Mouse (Mus musculus): ENCODE measurements at regions not wholly inside any gene's neighbourhood (a gene's known extent, or its start where the extent isn't known, plus 50 kb on each side); places are given as distances from the start of the nearest gene placed in this dataset.

- Histone ChIP-seq H3K36me3 (replicated peaks; ENCODE audit: control insufficient read depth, insufficient read depth, low read depth, low read length) (no peaks in the 10 kb centered on the region), H3K4me1 (ENCODE audit: control insufficient read depth, insufficient read depth, low read length) (no peaks in the 10 kb centered on the region), H3K9me3 (replicated peaks; ENCODE audit: control insufficient read depth, low read length) (no peaks in the 10 kb centered on the region), H3K4me3 (ENCODE audit: low read depth, low read length) (no peak overlapping the region), H3K9ac (replicated peaks; ENCODE audit: low read length) (no peak overlapping the region), H3K27ac (replicated peaks; ENCODE audit: low read depth, low read length) (no peak overlapping the region), H3K27me3 (ENCODE audit: control insufficient read depth, insufficient read depth, low read length) (no peaks in the 10 kb centered on the region), H3K4me2 (ENCODE audit: low read depth, low read length) (no peak overlapping the region)
- ATAC-seq (replicated peaks; ENCODE audit: insufficient number of reproducible peaks, low FRiP score, low TSS enrichment, low read depth): no peak
- 76% methylated on average over 1 of the region's 1 CpGs for WGBS
- DNase-seq (ENCODE audit: low spot score): no peak
Measured at GRCm38 (mm10) chr3:125155319-125155718, 248.6 kb upstream of the Ndst4 start.

DNA sequence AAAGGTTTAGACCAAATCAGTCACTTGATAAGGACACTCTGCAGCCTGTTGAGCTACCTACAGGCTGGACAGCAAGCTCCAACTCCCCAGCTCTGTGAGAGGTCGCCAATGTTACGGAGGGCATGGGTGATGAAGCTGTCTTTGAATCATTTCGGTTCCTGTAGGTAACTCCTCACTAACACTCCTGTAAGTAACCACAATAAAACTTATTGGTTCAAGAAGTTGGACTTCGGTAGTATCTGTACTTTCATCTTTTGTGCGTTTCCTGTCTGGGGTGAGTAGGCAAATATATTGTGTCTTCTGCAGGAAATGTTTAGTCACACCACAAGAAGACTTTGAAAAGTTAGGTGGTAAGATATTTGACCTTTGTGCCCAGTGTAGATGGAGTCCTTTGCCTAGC is 244.1 kb upstream of the Ndst4 start:
- Histone ChIP-seq H3K36me3 (replicated peaks; ENCODE audit: control insufficient read depth, insufficient read depth, low read depth, low read length) (no peaks in the 10 kb centered on the region), H3K27ac (replicated peaks; ENCODE audit: low read depth, low read length) (no peak overlapping the region), H3K4me2 (ENCODE audit: low read depth, low read length) (no peak overlapping the region), H3K9me3 (replicated peaks; ENCODE audit: control insufficient read depth, low read length) (no peaks in the 10 kb centered on the region), H3K4me1 (ENCODE audit: control insufficient read depth, insufficient read depth, low read length) (no peaks in the 10 kb centered on the region), H3K27me3 (ENCODE audit: control insufficient read depth, insufficient read depth, low read length) (no peaks in the 10 kb centered on the region), H3K9ac (replicated peaks; ENCODE audit: low read length) (no peak overlapping the region), H3K4me3 (ENCODE audit: low read depth, low read length) (no peak overlapping the region)
- ATAC-seq (replicated peaks; ENCODE audit: insufficient number of reproducible peaks, low FRiP score, low TSS enrichment, low read depth) (no peak), DNase-seq (ENCODE audit: low spot score) (no peak)
- WGBS: 83% methylated on average over 5 of the region's 5 CpGs

DNA sequence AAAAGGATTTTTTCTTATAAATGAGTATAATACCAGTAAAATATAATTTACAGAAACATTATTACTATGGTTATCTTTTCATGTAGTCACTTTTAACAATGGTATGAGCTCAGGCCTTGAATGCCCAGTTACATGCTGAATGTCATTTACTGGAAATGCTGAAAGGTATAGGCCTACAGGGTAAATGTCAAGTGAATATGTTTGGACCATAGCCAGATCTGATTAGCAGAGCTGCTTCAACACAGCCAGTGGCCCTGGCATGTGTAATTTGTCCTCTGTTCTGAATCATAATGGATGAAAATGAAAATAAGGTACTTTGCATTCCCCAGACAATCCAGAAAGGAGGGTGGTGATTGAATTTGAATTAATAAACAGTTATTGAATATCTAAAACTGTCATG is 213.3 kb upstream of the Ndst4 start:
- DNase-seq (ENCODE audit: low spot score) (no peak), ATAC-seq (replicated peaks; ENCODE audit: insufficient number of reproducible peaks, low FRiP score, low TSS enrichment, low read depth) (no peak)
- Histone ChIP-seq H3K27me3 (ENCODE audit: control insufficient read depth, insufficient read depth, low read length) (no peaks in the 10 kb centered on the region), H3K27ac (replicated peaks; ENCODE audit: low read depth, low read length) (no peak overlapping the region), H3K9me3 (replicated peaks; ENCODE audit: control insufficient read depth, low read length) (no peaks in the 10 kb centered on the region), H3K4me2 (ENCODE audit: low read depth, low read length) (no peak overlapping the region), H3K4me1 (ENCODE audit: control insufficient read depth, insufficient read depth, low read length) (no peaks in the 10 kb centered on the region), H3K9ac (replicated peaks; ENCODE audit: low read length) (no peak overlapping the region), H3K4me3 (ENCODE audit: low read depth, low read length) (no peak overlapping the region), H3K36me3 (replicated peaks; ENCODE audit: control insufficient read depth, insufficient read depth, low read depth, low read length) (no peaks in the 10 kb centered on the region)

DNA sequence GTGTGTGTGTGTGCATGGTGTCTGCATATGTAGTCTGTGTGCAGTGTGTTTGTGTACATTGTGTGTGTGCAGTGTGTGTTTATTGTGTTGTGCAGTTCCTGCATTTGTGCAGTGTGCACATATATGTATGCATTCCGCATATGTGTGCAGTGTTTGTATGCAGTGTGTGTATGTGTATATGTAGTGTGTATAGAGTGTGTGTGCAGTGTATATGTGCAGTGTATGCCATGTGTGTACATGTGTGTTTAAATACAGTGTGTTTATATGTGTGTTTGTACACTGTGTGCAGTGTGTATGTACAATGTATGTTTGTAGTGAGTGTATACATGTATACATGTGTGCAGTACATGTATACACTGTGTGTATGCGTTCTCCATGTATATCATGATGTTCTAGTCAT is 183.0 kb upstream of the Ndst4 start:
- DNase-seq (ENCODE audit: low spot score) (no peak), ATAC-seq (replicated peaks; ENCODE audit: insufficient number of reproducible peaks, low FRiP score, low TSS enrichment, low read depth) (no peak)
- no peaks in the 10 kb centered on the region for H3K27me3 ChIP-seq (ENCODE audit: control insufficient read depth, insufficient read depth, low read length)
- no peak overlapping the region for H3K4me3 ChIP-seq (ENCODE audit: low read depth, low read length)
- no peaks in the 10 kb centered on the region for H3K4me1 ChIP-seq (ENCODE audit: control insufficient read depth, insufficient read depth, low read length)
- H3K9me3 ChIP-seq (replicated peaks; ENCODE audit: control insufficient read depth, low read length): no peaks in the 10 kb centered on the region
- H3K4me2 ChIP-seq (ENCODE audit: low read depth, low read length): no peak overlapping the region
- H3K9ac ChIP-seq (replicated peaks; ENCODE audit: low read length): no peak overlapping the region
- no peak overlapping the region for H3K27ac ChIP-seq (replicated peaks; ENCODE audit: low read depth, low read length)
- 95% methylated on average over 2 of the region's 2 CpGs for WGBS
- H3K36me3 ChIP-seq (replicated peaks; ENCODE audit: control insufficient read depth, insufficient read depth, low read depth, low read length): no peaks in the 10 kb centered on the region

DNA sequence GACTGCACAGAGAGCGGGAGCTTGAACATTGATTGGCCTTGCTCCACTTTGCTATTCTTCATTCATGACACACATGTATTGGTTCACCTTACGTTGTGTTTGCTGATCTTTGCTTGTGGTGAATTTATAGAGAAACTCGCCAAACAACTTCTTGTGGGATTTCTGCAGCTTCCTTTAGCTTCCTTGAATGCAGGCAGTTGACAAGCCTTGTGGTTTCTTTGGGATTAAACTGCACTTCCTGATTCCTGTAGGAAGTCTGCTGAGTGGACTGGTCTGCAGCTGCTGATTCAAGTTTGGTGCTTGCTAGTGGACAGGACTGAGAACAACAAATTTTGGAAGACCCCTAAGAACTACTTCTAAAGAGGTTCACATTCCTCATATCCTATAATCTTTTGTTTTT is 152.8 kb upstream of the Ndst4 start:
- Histone ChIP-seq H3K9ac (replicated peaks; ENCODE audit: low read length) (no peak overlapping the region), H3K27me3 (ENCODE audit: control insufficient read depth, insufficient read depth, low read length) (no peaks in the 10 kb centered on the region), H3K36me3 (replicated peaks; ENCODE audit: control insufficient read depth, insufficient read depth, low read depth, low read length) (no peaks in the 10 kb centered on the region), H3K27ac (replicated peaks; ENCODE audit: low read depth, low read length) (no peak overlapping the region), H3K4me2 (ENCODE audit: low read depth, low read length) (no peak overlapping the region), H3K9me3 (replicated peaks; ENCODE audit: control insufficient read depth, low read length) (no peaks in the 10 kb centered on the region), H3K4me1 (ENCODE audit: control insufficient read depth, insufficient read depth, low read length) (no peaks in the 10 kb centered on the region), H3K4me3 (ENCODE audit: low read depth, low read length) (no peak overlapping the region)
- DNase-seq (ENCODE audit: low spot score) (no peak), ATAC-seq (replicated peaks; ENCODE audit: insufficient number of reproducible peaks, low FRiP score, low TSS enrichment, low read depth) (no peak)
- WGBS: 82% methylated on average over 3 of the region's 3 CpGs

GRCm38 (mm10) chr3:125260909-125261308 is 143.0 kb upstream of the Ndst4 start:
- 67% methylated on average over 2 of the region's 2 CpGs for WGBS
- H3K27me3 ChIP-seq (ENCODE audit: control insufficient read depth, insufficient read depth, low read length): no peaks in the 10 kb centered on the region
- no peaks in the 10 kb centered on the region for H3K36me3 ChIP-seq (replicated peaks; ENCODE audit: control insufficient read depth, insufficient read depth, low read depth, low read length)
- H3K9me3 ChIP-seq (replicated peaks; ENCODE audit: control insufficient read depth, low read length): no peaks in the 10 kb centered on the region
- H3K4me1 ChIP-seq (ENCODE audit: control insufficient read depth, insufficient read depth, low read length): no peaks in the 10 kb centered on the region
- H3K4me3 ChIP-seq (ENCODE audit: low read depth, low read length): no peak overlapping the region
- H3K27ac ChIP-seq (replicated peaks; ENCODE audit: low read depth, low read length): no peak overlapping the region
- ATAC-seq (replicated peaks; ENCODE audit: insufficient number of reproducible peaks, low FRiP score, low TSS enrichment, low read depth) (no peak), DNase-seq (ENCODE audit: low spot score) (no peak)
- no peak overlapping the region for H3K9ac ChIP-seq (replicated peaks; ENCODE audit: low read length)
- H3K4me2 ChIP-seq (ENCODE audit: low read depth, low read length): no peak overlapping the region

GRCm38 (mm10) chr3:125270695-125271094 is 133.2 kb upstream of the Ndst4 start:
- Histone ChIP-seq H3K27ac (replicated peaks; ENCODE audit: low read depth, low read length) (no peak overlapping the region), H3K27me3 (ENCODE audit: control insufficient read depth, insufficient read depth, low read length) (no peaks in the 10 kb centered on the region), H3K9me3 (replicated peaks; ENCODE audit: control insufficient read depth, low read length) (no peaks in the 10 kb centered on the region), H3K4me3 (ENCODE audit: low read depth, low read length) (no peak overlapping the region), H3K4me2 (ENCODE audit: low read depth, low read length) (no peak overlapping the region), H3K4me1 (ENCODE audit: control insufficient read depth, insufficient read depth, low read length) (no peaks in the 10 kb centered on the region), H3K9ac (replicated peaks; ENCODE audit: low read length) (no peak overlapping the region), H3K36me3 (replicated peaks; ENCODE audit: control insufficient read depth, insufficient read depth, low read depth, low read length) (no peaks in the 10 kb centered on the region)
- no peak for ATAC-seq (replicated peaks; ENCODE audit: insufficient number of reproducible peaks, low FRiP score, low TSS enrichment, low read depth)
- WGBS: 71% methylated on average over 5 of the region's 5 CpGs
- no peak for DNase-seq (ENCODE audit: low spot score)

DNA sequence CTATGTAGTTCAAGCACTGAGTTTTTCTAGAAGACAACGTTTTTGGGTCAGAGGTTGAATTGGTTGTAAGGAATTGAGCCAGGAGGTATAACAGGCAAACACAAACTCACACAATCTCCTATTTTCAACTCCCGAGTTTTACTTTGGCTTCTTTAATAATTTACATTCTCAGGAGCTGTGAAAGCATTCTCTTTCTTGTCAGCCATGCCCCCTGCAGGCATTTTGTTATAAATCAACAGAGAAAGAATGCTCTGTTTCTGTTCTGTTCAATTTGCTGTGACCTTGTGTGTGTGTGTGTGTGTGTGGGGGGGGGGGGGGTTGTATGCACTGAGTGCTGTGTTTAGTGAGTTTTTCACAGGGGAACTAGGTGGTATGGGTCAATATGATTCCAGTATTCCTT is 132.7 kb upstream of the Ndst4 start:
- H3K4me2 ChIP-seq (ENCODE audit: low read depth, low read length): no peak overlapping the region
- no peak overlapping the region for H3K4me3 ChIP-seq (ENCODE audit: low read depth, low read length)
- H3K27ac ChIP-seq (replicated peaks; ENCODE audit: low read depth, low read length): no peak overlapping the region
- H3K27me3 ChIP-seq (ENCODE audit: control insufficient read depth, insufficient read depth, low read length): no peaks in the 10 kb centered on the region
- H3K9me3 ChIP-seq (replicated peaks; ENCODE audit: control insufficient read depth, low read length): no peaks in the 10 kb centered on the region
- WGBS: 6% methylated on average over 2 of the region's 2 CpGs
- H3K4me1 ChIP-seq (ENCODE audit: control insufficient read depth, insufficient read depth, low read length): no peaks in the 10 kb centered on the region
- H3K9ac ChIP-seq (replicated peaks; ENCODE audit: low read length): no peak overlapping the region
- DNase-seq (ENCODE audit: low spot score) (peak; percentile 8), ATAC-seq (replicated peaks; ENCODE audit: insufficient number of reproducible peaks, low FRiP score, low TSS enrichment, low read depth) (no peak)
- H3K36me3 ChIP-seq (replicated peaks; ENCODE audit: control insufficient read depth, insufficient read depth, low read depth, low read length): no peaks in the 10 kb centered on the region

DNA sequence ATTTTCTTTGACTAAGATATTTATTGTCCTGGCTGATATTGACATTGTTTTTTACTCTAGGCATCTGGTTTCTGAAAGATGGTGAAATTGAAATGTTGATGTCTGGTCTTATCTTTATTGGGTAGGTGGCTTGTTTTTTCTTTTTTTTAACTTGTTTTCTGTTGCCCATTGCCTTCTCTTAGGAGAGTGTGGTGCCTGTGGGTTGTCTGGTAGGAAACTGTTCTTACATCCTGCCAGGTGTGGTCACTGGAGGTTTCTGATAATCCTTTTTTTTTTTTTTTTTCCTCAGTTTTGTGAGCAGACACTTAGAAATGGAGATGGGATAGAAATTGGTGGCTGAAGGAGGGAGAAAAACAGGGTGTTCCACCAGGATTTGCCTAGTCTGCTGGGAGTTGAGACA is 125.3 kb upstream of the Ndst4 start:
- H3K36me3 ChIP-seq (replicated peaks; ENCODE audit: control insufficient read depth, insufficient read depth, low read depth, low read length): no peaks in the 10 kb centered on the region

More for the DNA sequence above, 125.3 kb upstream of the Ndst4 start:
- ATAC-seq (replicated peaks; ENCODE audit: insufficient number of reproducible peaks, low FRiP score, low TSS enrichment, low read depth): no peak
- DNase-seq (ENCODE audit: low spot score): no peak
- Histone ChIP-seq H3K4me1 (ENCODE audit: control insufficient read depth, insufficient read depth, low read length) (no peaks in the 10 kb centered on the region), H3K27me3 (ENCODE audit: control insufficient read depth, insufficient read depth, low read length) (no peaks in the 10 kb centered on the region), H3K9ac (replicated peaks; ENCODE audit: low read length) (no peak overlapping the region), H3K27ac (replicated peaks; ENCODE audit: low read depth, low read length) (no peak overlapping the region), H3K4me2 (ENCODE audit: low read depth, low read length) (no peak overlapping the region), H3K9me3 (replicated peaks; ENCODE audit: control insufficient read depth, low read length) (no peaks in the 10 kb centered on the region), H3K4me3 (ENCODE audit: low read depth, low read length) (no peak overlapping the region)

Data from embryonic facial prominence, embryonic 11.5 days (tissue).